Mouse (Mus musculus) stomach, postnatal 0 days (tissue): ENCODE results near the gene Hnrnpl.

Experiments used
- CTCF ChIP-seq: IDR thresholded peaks from 2 replicates; pipeline ENCODE4 v1.5.1; 2016; ENCODE audit warnings: antibody characterized with exemption, low read depth, mild to moderate bottlenecking, moderate library complexity
- EP300 ChIP-seq: optimal IDR thresholded peaks from 2 replicates; pipeline ENCODE3; 2016; ENCODE audit warnings: antibody characterized with exemption

GRCm38 (mm10) chr7:28859953-28860352 is 51.6 kb downstream of the Hnrnpl start:
- TF ChIP-seq EP300 = no peak
- no peak for TF ChIP-seq CTCF
